In genomic region chr9:118082575-118083431, GRCm38 (mm10) we compare ENCODE assay signal across 8 mouse cellular contexts. TPM values are rescaled to one million over a fixed set of nuclear protein-coding genes. Genes with fewer than 3 reads are reported as not detected.
A peak's percentile ranks its signal among the peaks of the same experiment; 100 is the strongest.
DNase-seq lines count a peak whose midpoint lies in the region; ATAC-seq and TF ChIP-seq lines count a peak whose summit lies in the region.

No protein-coding gene starts in this region.

- no peak; the same call in 1 of the 2 replicates for ATAC-seq in forebrain, embryonic 14.5 days
- ATAC-seq in liver, embryonic 14.5 days (ENCODE audit: insufficient read depth) = peak; percentile 58; the same call in 1 of the 2 replicates
- ATAC-seq in stomach, embryonic 14.5 days (ENCODE audit: insufficient number of reproducible peaks, insufficient read depth, low FRiP score, low read depth) = peak; percentile 53; the same call in 1 of the 2 replicates

- H3K27ac ChIP-seq in spleen, adult 2 months (ENCODE audit: insufficient read depth, low read length) = no peak overlapping the region
- no peak overlapping the region for H3K27ac ChIP-seq in forebrain, embryonic 14.5 days (ENCODE audit: low read depth, low read length)
- no peak overlapping the region for H3K27ac ChIP-seq in liver, embryonic 14.5 days
- H3K27ac ChIP-seq in stomach, embryonic 14.5 days (ENCODE audit: low read length) = no peak overlapping the region

- peak overlapping the region; percentile 18; the same call in 1 of the 2 replicates for H3K9ac ChIP-seq in forebrain, embryonic 14.5 days (ENCODE audit: low read length)
- peak overlapping the region; percentile 49 for H3K9ac ChIP-seq in liver, embryonic 14.5 days (replicated peaks)
- no peak overlapping the region for H3K9ac ChIP-seq in stomach, embryonic 14.5 days (replicated peaks; ENCODE audit: low read depth, low read length)

- DNase-seq in spleen, adult 2 months (ENCODE audit: low read depth in 1 of 2, low spot score in 2 of 2) = no peak
- no peak for DNase-seq in spleen, postnatal 4 days (ENCODE audit: low spot score in 2 of 2)
- DNase-seq in forebrain, embryonic 14.5 days (ENCODE audit: low spot score) = no peak
- no peak for DNase-seq in liver, embryonic 14.5 days (ENCODE audit: low read depth in 3 of 3, low spot score in 3 of 3)
- no peak for DNase-seq in gastrocnemius, postnatal 25 days
- DNase-seq in ovary, postnatal 14 days (ENCODE audit: low spot score) = no peak
- no peak for DNase-seq in testis, postnatal 10 days (ENCODE audit: low spot score)

- peak overlapping the region; percentile 35 for H3K4me2 ChIP-seq in forebrain, embryonic 14.5 days (ENCODE audit: low read length)
- H3K4me2 ChIP-seq in liver, embryonic 14.5 days (ENCODE audit: low read depth) = peak overlapping the region; percentile 63
- peak overlapping the region; percentile 46 for H3K4me2 ChIP-seq in stomach, embryonic 14.5 days (replicated peaks; ENCODE audit: low read depth, low read length)

- no peak for TF ChIP-seq CTCF in spleen, adult 2 months (IDR thresholded peaks at IDR 0.05; ENCODE audit: extremely low read depth, insufficient read depth, insufficient read length, insufficient replicate concordance)
- TF ChIP-seq CTCF in liver, embryonic 14.5 days (IDR thresholded peaks at IDR 0.05; ENCODE audit: low read depth) = no peak

- H3K36me3 ChIP-seq in spleen, adult 2 months (ENCODE audit: control insufficient read depth, insufficient read depth, low read length) = no peaks in the 10 kb centered on the region
- no peaks in the 10 kb centered on the region for H3K36me3 ChIP-seq in forebrain, embryonic 14.5 days (ENCODE audit: control insufficient read depth, insufficient read depth, low read length)
- H3K36me3 ChIP-seq in liver, embryonic 14.5 days (replicated peaks; ENCODE audit: control insufficient read depth, insufficient read depth, low read depth) = no peaks in the 10 kb centered on the region
- no peaks in the 10 kb centered on the region for H3K36me3 ChIP-seq in stomach, embryonic 14.5 days (ENCODE audit: control insufficient read depth, insufficient read depth, low read length)

- H3K4me1 ChIP-seq in spleen, adult 2 months (ENCODE audit: control insufficient read depth, insufficient read depth, insufficient read length) = peaks cover 3% of the 10 kb centered on the region; the same call in 1 of the 2 replicates
- peaks cover 10% of the 10 kb centered on the region for H3K4me1 ChIP-seq in forebrain, embryonic 14.5 days (ENCODE audit: control insufficient read depth, insufficient read depth, low read length)
- H3K4me1 ChIP-seq in liver, embryonic 14.5 days (replicated peaks; ENCODE audit: control insufficient read depth in 2 of 2, insufficient read depth in 2 of 2, low read length in 1 of 2) = no peaks in the 10 kb centered on the region; a peak in 1 of 4 replicates
- H3K4me1 ChIP-seq in stomach, embryonic 14.5 days (ENCODE audit: control insufficient read depth, insufficient read depth, low read length) = 0 out of 2 replicates have a peak, but pooled peaks cover 5% of the 10 kb centered on the region

- H3K4me3 ChIP-seq in spleen, adult 2 months (ENCODE audit: extremely low read depth, insufficient read depth, insufficient read length) = peak overlapping the region; percentile 36; the same call in 1 of the 2 replicates
- no peak overlapping the region for H3K4me3 ChIP-seq in forebrain, embryonic 14.5 days (ENCODE audit: low read depth, low read length)
- peak overlapping the region; percentile 35 to 46 for H3K4me3 ChIP-seq in liver, embryonic 14.5 days (ENCODE audit: insufficient read depth in 1 of 2, low read depth in 2 of 2, low read length in 2 of 2)
- peak overlapping the region; percentile 22 for H3K4me3 ChIP-seq in stomach, embryonic 14.5 days (ENCODE audit: low read depth, low read length)

- H3K9me3 ChIP-seq in forebrain, embryonic 14.5 days (replicated peaks; ENCODE audit: control insufficient read depth, low read length) = no peaks in the 10 kb centered on the region
- no peaks in the 10 kb centered on the region for H3K9me3 ChIP-seq in liver, embryonic 14.5 days (ENCODE audit: control insufficient read depth, low read length)
- no peaks in the 10 kb centered on the region for H3K9me3 ChIP-seq in stomach, embryonic 14.5 days (ENCODE audit: control insufficient read depth, low read depth, low read length)

- TF ChIP-seq EP300 in liver, embryonic 14.5 days (IDR thresholded peaks at IDR 0.05; ENCODE audit: low read depth) = no peak

- no peak for TF ChIP-seq POLR2A in spleen, adult 2 months (IDR thresholded peaks at IDR 0.05; ENCODE audit: low read depth, low read length)

- 3% methylated on average over 22 of the region's 22 CpGs for WGBS in spleen, adult 2 months
- WGBS in forebrain, embryonic 14.5 days = 26% methylated on average over 22 of the region's 22 CpGs
- 12% methylated on average over 22 of the region's 22 CpGs for WGBS in liver, embryonic 14.5 days (ENCODE audit: insufficient replicate concordance)
- WGBS in stomach, embryonic 14.5 days = 24% methylated on average over 22 of the region's 22 CpGs

- no peaks in the 10 kb centered on the region; the same call in 1 of the 2 replicates for H3K27me3 ChIP-seq in spleen, adult 2 months (ENCODE audit: control insufficient read depth, insufficient read depth, low read length)
- no peaks in the 10 kb centered on the region for H3K27me3 ChIP-seq in forebrain, embryonic 14.5 days (replicated peaks; ENCODE audit: control insufficient read depth, insufficient read depth, low read length)
- H3K27me3 ChIP-seq in liver, embryonic 14.5 days (ENCODE audit: control insufficient read depth, insufficient read depth, low read length) = no peaks in the 10 kb centered on the region
- H3K27me3 ChIP-seq in stomach, embryonic 14.5 days (ENCODE audit: control insufficient read depth, insufficient read depth, low read length) = no peaks in the 10 kb centered on the region

RNA-seq across cellular contexts. Expression of gene Azi2, which starts 42.5 kb away (rescaled TPM):
- polyA plus RNA-seq in spleen, adult 2 months (2012; rRNA removed) = 12.8 and 16.7 TPM in 2 replicates
- polyA plus RNA-seq in forebrain, embryonic 14.5 days (2014; fragmentation: Nextera tagmentation; extraction: Ambion mirVana) = 76.7 and 88.1 TPM in 2 replicates
- 10.2 and 16.9 TPM in 2 replicates for polyA plus RNA-seq in liver, embryonic 14.5 days (2012; rRNA removed)
- 33.7 and 36.3 TPM in 2 replicates for polyA plus RNA-seq in liver, embryonic 14.5 days (2014; fragmentation: Nextera tagmentation; extraction: Ambion mirVana)
- polyA plus RNA-seq in stomach, embryonic 14.5 days (2014; fragmentation: Nextera tagmentation; extraction: Ambion mirVana) = 86.0 and 93.0 TPM in 2 replicates
- 10 to 100 TPM; 28.6 to 31.7 TPM for total RNA-seq in gastrocnemius, postnatal 25 days (2021)
